Mouse (Mus musculus): ENCODE measurements around the gene Sept4.

GRCm38 (mm10) chr11:87580543-87581085, 11.9 kb downstream of the Sept4 start:
- TF ChIP-seq FLI1 (IDR thresholded peaks at IDR 0.05; ENCODE audit: low read length) (no peak), GATA1 (IDR thresholded peaks at IDR 0.05; ENCODE audit: borderline replicate concordance, low read length) (no peak)

Measured in megakaryocyte, embryonic 14.5 days (primary cell).